Mouse (Mus musculus) limb, embryonic 13.5 days (tissue): Measurements from ENCODE around the gene Asb17. TPM values are rescaled to one million over a fixed set of nuclear protein-coding genes. Genes with fewer than 3 reads are reported as not detected.
"Not testable (repeated sequence)": the region's sequence is repeated elsewhere in the genome, so short reads cannot be mapped to it uniquely, and the experiment has no call there.

ENCODE experiments used
- ATAC-seq: fragments of 200-750 bp; cut with Nextera tagmentation; 2 replicates; pipeline ENCODE4 v1.8.0; 2017; ENCODE audit warnings: low read depth, moderate number of reproducible peaks, moderate TSS enrichment; ENCODE audit not compliant: low FRiP score
- H3K27ac ChIP-seq: fragments of 300-500 bp; sonication (generic); 2 replicates; pipeline ENCODE4 v1.5.1; 2015; ENCODE audit warnings: inconsistent platforms, mild to moderate bottlenecking, moderate library complexity
- H3K27me3 ChIP-seq: fragments of 300-500 bp; sonication (generic); 2 replicates; pipeline ENCODE4 v1.6.1; 2015; ENCODE audit warnings: mild to moderate bottlenecking, inconsistent platforms
- H3K36me3 ChIP-seq: fragments of 300-500 bp; sonication (generic); 2 replicates; pipeline ENCODE4 v1.6.1; 2015; ENCODE audit warnings: inconsistent platforms, mild to moderate bottlenecking, moderate library complexity
- H3K4me1 ChIP-seq: fragments of 300-500 bp; sonication (generic); 2 replicates; pipeline ENCODE4 v1.6.1; 2015; ENCODE audit warnings: inconsistent platforms
- H3K4me2 ChIP-seq: fragments of 300-500 bp; sonication (generic); replicated peaks from 2 replicates; pipeline ENCODE4 v1.6.1; 2015; ENCODE audit warnings: inconsistent platforms, mild to moderate bottlenecking, moderate library complexity
- H3K4me3 ChIP-seq: fragments of 300-500 bp; sonication (generic); 2 replicates; pipeline ENCODE4 v1.5.1; 2015; ENCODE audit warnings: moderate library complexity, mild to moderate bottlenecking, inconsistent platforms
- H3K9ac ChIP-seq: fragments of 300-500 bp; sonication (generic); 2 replicates; pipeline ENCODE4 v1.6.1; 2015; ENCODE audit warnings: mild to moderate bottlenecking, inconsistent platforms
- H3K9me3 ChIP-seq: fragments of 300-500 bp; sonication (generic); 2 replicates; pipeline ENCODE4 v1.6.1; 2016; ENCODE audit warnings: inconsistent platforms
- WGBS: fragments of 180-500 bp; shearing (Covaris S2); methylation state at CpG from one replicate; pipeline ENCODE4 v1.1.7; 2015; 5-methylcytosine and 5-hydroxymethylcytosine counted together
- polyA plus RNA-seq: library from polyadenylated mRNA; unstranded; fragments of >200 nt; fragmentation: Nextera tagmentation; extraction: Ambion mirVana; gene quantifications from 2 replicates; pipeline ENCODE4 v1.2.1, GENCODE M21; 2015

The Asb17 gene
- polyA plus RNA-seq, 1 experiment from 2014 or later = 0.45 TPM

DNA sequence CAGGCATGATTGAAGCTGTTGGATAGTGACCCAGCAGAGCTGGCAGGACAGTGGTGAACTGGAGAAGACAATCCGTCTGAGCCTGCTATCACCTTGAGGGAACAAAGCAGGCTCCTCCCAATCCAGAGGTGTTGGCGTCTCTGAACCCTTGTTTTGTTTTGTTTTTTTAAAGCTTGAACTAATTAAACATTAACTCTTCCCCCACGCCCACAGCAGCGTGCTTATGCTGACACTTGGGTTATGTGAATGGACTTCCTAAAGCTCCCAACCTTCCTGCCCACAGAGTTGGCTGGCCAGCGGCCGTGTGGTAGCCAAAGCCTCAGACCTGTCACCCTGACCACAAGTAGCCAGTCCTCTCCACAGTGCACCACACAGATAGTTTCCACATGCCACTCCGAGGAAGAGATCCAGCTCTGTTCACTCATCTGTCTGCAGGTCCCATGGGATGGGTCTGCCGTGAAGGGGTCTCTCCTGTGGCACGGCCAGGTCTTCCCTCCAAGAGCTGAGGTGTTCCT, 26.6 kb upstream of the Asb17 start:
- no peaks in the 10 kb centered on the region for H3K4me1 ChIP-seq
- H3K9me3 ChIP-seq = no peaks in the 10 kb centered on the region
- ATAC-seq = no peak
- H3K36me3 ChIP-seq = no peaks in the 10 kb centered on the region
- H3K4me2 ChIP-seq = no peak overlapping the region
- no peak overlapping the region for H3K4me3 ChIP-seq
- WGBS = 82% methylated on average over 9 of the region's 9 CpGs
- no peak overlapping the region for H3K27ac ChIP-seq
- H3K27me3 ChIP-seq = no peaks in the 10 kb centered on the region
- no peak overlapping the region for H3K9ac ChIP-seq

DNA sequence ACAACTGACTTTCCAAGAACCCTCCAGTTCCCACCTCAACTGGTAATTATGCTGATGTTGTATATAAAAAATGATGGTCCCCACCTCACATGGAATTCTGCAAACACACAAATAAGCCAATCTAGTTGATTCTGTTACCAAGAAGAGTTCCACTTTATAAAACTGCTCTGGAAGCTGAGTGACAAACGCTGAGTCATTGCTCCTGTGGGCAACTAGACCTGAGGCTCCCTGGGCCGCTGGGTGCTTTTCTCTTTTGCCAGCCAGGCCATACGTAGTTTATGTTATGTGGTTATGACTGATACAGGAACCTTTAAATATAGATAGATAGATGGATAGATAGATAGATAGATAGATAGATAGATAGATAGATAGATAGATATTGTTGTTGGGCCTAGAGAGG, 25.3 kb upstream of the Asb17 start:
- Histone ChIP-seq H3K4me3 (no peak overlapping the region), H3K9ac (no peak overlapping the region), H3K4me2 (no peak overlapping the region), H3K4me1 (no peaks in the 10 kb centered on the region), H3K27me3 (no peaks in the 10 kb centered on the region), H3K27ac (no peak overlapping the region), H3K36me3 (no peaks in the 10 kb centered on the region), H3K9me3 (no peaks in the 10 kb centered on the region)
- ATAC-seq = no peak
- 95% methylated on average over 3 of the region's 3 CpGs for WGBS

DNA sequence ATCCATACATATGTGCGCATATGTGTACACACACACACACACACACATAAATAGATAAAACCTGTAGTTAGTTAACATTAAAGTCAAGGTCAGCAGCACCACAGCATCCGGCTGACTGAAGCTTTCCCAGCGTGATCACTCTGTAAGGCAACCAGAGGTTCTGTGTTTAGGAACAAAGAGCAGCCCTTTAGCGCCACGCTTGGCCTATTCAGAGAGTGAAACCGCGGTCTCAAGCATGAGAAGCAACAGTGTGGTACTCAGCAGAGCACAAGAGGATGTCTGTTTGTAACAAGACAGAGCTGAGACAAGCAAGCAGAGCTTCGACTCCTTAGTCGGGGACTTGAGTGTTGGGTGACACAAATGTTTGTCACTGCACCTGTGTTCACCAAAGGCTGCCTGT, 24.6 kb upstream of the Asb17 start:
- Histone ChIP-seq H3K9ac (no peak overlapping the region), H3K4me2 (no peak overlapping the region), H3K9me3 (no peaks in the 10 kb centered on the region), H3K4me3 (no peak overlapping the region), H3K27me3 (no peaks in the 10 kb centered on the region), H3K36me3 (no peaks in the 10 kb centered on the region), H3K27ac (no peak overlapping the region), H3K4me1 (0 out of 2 replicates have a peak, but pooled peaks cover 5% of the 10 kb centered on the region)
- 86% methylated on average over 9 of the region's 9 CpGs for WGBS
- ATAC-seq = no peak

DNA sequence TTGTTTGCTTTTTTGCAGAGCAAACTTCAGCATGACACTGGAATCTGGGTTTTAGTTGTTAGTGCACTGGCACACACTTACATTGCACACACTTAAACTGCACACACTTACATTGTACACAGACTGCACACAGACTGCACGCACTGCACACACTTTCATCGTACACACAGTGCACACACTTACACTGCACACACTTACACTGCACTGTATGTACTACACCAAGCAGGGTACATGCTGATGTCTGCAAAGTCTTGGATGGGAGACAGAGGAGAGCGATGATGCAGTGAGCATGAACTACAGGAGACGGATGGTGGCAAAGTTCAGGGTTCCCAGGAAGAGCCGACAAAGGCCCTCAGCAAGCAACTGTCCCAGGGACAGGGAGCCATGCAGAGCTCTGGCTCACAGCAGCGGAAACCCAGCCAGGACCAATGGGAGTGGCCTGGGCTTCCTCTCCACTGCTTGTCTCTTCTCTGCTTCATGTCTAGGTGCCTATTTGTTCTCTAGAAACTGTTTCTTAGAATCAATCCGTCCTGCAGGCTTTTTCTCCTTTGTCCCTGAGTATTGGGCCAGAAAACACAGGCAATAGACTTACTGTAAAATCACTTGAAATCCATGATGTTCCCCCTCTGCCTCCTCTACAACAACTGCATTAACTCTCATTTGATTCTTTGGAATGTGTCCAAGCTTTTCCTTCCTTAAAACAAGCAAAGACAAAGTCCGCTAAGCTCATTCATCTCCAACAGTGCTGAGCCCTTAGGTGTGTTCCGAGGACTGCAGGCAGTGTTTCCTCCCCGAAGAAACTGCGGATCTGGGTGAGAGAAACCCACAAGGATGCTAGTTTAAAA, 20.1 kb upstream of the Asb17 start:
- Histone ChIP-seq H3K9me3 (no peaks in the 10 kb centered on the region), H3K4me2 (no peak overlapping the region), H3K27ac (no peak overlapping the region), H3K27me3 (no peaks in the 10 kb centered on the region), H3K4me1 (0 out of 2 replicates have a peak, but pooled peaks cover 5% of the 10 kb centered on the region), H3K9ac (no peak overlapping the region), H3K36me3 (no peaks in the 10 kb centered on the region), H3K4me3 (no peak overlapping the region)
- 78% methylated on average over 11 of the region's 11 CpGs for WGBS
- no peak for ATAC-seq

DNA sequence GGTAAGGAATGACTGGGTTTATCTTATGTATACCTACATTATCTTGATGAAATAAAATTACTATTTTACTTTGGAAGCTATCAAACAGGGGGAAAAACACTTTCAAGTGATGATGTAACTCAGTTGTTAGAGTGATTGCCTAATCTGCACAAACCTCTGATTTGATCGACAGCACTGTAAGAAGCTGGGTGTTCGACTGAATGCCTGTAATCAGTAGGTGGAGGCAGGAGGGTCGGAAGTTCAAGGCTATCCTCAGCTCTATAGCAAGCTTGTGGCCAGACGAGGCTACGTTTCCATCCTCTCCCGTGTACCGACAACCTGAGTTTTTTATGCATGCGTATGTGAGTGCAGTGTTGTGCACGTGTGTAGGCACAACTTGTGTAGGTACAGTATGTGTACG, 18.8 kb upstream of the Asb17 start:
- H3K36me3 ChIP-seq = no peaks in the 10 kb centered on the region
- H3K27ac ChIP-seq = no peak overlapping the region
- H3K4me3 ChIP-seq = no peak overlapping the region
- no peak overlapping the region for H3K4me2 ChIP-seq
- ATAC-seq = no peak
- H3K9me3 ChIP-seq = no peaks in the 10 kb centered on the region
- no peaks in the 10 kb centered on the region for H3K27me3 ChIP-seq
- 0 out of 2 replicates have a peak, but pooled peaks cover 5% of the 10 kb centered on the region for H3K4me1 ChIP-seq
- H3K9ac ChIP-seq = no peak overlapping the region
- 93% methylated on average over 10 of the region's 10 CpGs for WGBS

DNA sequence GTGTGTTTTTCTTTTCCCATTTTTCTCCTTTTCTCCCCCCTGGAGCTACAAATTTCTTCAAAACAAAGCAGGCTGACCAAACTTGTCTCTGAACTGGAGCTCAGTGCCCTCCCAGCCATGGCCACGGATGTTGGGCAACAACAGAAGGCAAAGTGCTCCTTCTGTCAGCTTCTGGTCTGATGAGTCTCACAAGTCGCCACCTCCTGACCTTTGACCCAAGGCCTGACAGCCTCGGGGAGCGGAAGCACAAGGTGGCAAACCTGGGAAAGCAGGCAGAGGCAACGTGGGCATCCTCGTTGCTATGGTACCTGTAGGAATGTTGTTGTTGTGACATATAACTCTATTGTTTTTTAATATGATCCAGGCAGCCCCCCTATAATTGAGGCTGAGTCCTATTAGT, 17.4 kb upstream of the Asb17 start:
- H3K4me1 ChIP-seq = 0 out of 2 replicates have a peak, but pooled peaks cover 5% of the 10 kb centered on the region
- H3K27ac ChIP-seq = no peak overlapping the region
- no peak for ATAC-seq
- no peaks in the 10 kb centered on the region for H3K9me3 ChIP-seq
- H3K4me2 ChIP-seq = no peak overlapping the region
- 28% methylated on average over 6 of the region's 6 CpGs for WGBS
- H3K27me3 ChIP-seq = no peaks in the 10 kb centered on the region
- no peak overlapping the region for H3K9ac ChIP-seq
- no peak overlapping the region for H3K4me3 ChIP-seq
- no peaks in the 10 kb centered on the region for H3K36me3 ChIP-seq

DNA sequence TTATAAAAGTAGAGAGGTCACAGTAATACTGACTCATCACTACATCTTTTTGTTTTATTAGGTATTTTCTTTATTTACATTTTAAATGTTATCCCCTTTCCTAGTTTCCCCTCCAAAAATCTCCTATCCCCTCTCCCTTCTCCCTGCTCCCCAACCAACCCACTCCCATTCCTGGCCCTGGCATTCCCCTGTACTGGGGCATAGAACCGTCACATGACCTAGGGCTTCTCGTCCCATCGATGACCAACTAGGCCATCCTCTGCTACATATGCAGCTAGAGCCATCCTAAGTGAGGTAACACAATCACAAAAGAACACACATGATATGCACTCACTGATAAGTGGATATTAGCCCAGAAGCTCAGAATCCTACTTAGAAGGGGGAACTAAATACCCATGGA, 14.2 kb upstream of the Asb17 start:
- not testable (repeated sequence) for H3K27me3 ChIP-seq, H3K36me3 ChIP-seq, ATAC-seq, H3K27ac ChIP-seq, H3K9me3 ChIP-seq, H3K9ac ChIP-seq, H3K4me1 ChIP-seq, H3K4me3 ChIP-seq, H3K4me2 ChIP-seq
- WGBS = 85% methylated on average over 3 of the region's 3 CpGs

DNA sequence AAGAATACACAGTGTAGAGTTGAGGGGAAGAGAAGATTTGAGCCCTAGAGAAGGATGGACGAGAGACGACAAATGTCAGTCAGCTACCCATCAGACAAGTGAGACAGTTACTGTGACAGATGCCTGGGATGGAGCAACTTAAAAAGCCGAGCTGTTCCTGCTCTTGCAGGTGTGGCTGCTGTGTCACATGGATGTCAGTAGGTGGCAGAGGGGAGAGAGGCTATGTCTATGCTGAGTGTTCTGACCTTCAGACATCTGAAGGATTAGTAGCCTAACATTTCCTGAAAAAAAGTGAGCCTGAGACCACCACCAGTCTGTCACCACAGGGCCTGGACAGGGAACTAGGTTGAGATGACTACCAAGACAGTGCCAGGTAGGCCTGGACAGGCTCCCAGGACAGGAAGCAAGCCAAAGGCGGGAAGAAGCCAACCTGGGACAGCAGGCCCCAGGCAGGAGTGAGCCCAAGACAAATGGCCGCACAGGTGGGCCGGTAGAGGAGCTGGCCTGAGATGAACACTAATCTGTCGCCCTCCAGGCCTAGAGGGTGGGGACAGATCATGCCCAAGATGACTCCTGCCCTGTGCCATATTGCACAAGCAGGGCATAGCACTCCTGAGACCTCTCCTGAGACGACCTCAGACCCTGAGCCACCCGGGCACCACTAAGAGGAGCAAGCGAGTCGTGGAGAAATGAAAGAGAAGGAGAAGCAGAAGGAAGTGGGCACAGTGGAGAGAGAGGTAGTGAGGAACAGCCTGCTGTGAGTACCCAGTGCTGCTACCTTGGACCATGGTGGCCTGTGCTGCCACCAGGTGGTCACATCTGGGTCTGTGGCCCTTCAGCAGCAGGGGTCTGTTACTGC, 12.8 kb upstream of the Asb17 start:
- Histone ChIP-seq H3K4me2 (no peak overlapping the region), H3K4me3 (no peak overlapping the region), H3K9me3 (no peaks in the 10 kb centered on the region), H3K27ac (no peak overlapping the region), H3K4me1 (no peaks in the 10 kb centered on the region), H3K36me3 (no peaks in the 10 kb centered on the region), H3K9ac (no peak overlapping the region), H3K27me3 (no peaks in the 10 kb centered on the region)
- no peak for ATAC-seq
- WGBS = 72% methylated on average over 11 of the region's 11 CpGs

DNA sequence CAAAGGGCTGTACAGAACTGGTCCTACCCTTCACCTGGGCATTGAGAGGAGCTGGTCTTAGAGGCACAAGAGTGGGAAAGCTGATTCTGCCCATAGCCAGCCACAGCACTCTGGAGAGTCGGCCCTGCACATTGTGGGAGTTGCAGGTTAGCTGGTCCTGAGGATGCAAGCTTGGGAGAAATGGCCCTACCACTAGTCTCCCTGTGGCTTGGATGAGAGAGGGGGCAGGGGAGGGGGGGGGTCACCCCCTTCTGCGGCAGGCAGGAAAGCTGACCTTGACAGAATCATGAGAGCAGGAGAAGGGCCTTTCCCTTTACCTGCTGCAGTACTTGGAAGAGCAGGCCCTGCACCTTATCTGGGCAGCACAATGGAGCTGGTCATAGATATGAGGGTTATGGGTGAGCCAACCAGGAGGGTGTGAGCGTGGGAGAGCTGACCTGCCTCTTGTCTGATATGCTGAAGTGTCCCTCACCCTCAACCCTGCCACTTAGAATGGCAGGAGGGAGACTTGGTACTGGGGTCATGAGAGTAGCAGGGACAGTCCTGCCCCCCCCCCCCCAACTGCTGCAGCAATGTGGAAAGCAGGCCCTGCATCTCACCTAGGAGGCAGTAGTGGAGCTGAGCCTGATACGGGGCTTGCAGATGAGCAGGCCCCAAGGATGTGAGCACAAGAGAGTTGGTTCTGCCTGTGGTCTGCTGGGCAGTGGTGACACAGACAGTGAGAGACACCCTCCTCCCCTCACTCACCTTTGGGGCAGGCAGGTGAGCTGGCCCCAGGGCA, 11.9 kb upstream of the Asb17 start:
- Histone ChIP-seq H3K4me1 (no peaks in the 10 kb centered on the region), H3K36me3 (no peaks in the 10 kb centered on the region), H3K27ac (no peak overlapping the region), H3K9me3 (no peaks in the 10 kb centered on the region), H3K9ac (no peak overlapping the region), H3K4me3 (no peak overlapping the region), H3K27me3 (no peaks in the 10 kb centered on the region), H3K4me2 (no peak overlapping the region)
- no peak for ATAC-seq
- 85% methylated on average over 4 of the region's 4 CpGs for WGBS

DNA sequence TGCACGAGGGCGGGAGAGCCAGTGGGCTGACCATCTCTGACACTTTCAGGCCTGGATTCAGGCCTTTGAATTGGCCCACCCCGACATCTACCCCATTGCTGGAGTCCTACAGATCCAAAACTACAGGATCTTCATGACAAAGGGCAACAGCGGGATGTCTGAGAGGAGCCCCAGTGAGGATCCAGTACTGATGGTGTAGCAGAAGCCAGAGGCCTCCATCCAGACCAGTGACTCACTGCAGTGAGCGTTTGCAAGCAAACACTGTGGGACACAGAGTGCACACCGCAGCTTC, 11.4 kb upstream of the Asb17 start:
- no peak overlapping the region for H3K4me2 ChIP-seq
- H3K9me3 ChIP-seq = no peaks in the 10 kb centered on the region
- ATAC-seq = no peak
- H3K9ac ChIP-seq = no peak overlapping the region
- H3K36me3 ChIP-seq = no peaks in the 10 kb centered on the region
- no peak overlapping the region for H3K4me3 ChIP-seq
- 61% methylated on average over 6 of the region's 6 CpGs for WGBS
- no peak overlapping the region for H3K27ac ChIP-seq
- no peaks in the 10 kb centered on the region for H3K4me1 ChIP-seq
- H3K27me3 ChIP-seq = no peaks in the 10 kb centered on the region

DNA sequence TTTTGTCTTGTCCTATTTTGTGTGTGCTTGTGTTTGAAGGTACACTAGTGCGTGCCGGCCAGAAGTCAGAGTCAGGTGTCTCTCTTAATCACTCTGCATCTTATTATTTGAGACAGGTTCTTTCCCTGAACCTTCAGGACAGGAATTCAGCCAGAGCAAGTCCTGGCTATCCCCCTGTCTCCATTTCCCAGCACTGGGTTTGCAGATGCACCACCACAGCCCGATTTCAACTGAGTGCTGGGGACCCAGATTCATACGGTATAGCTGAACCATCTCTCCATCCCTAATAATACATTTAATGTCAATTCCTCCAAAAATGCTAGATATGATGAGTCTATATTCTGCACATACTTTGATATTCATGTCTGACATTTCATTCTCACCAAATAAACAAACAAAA, 9.9 kb upstream of the Asb17 start:
- WGBS = 91% methylated on average over 4 of the region's 4 CpGs

More for the DNA sequence above, 9.9 kb upstream of the Asb17 start:
- ATAC-seq = no peak
- H3K9me3 ChIP-seq = no peaks in the 10 kb centered on the region
- no peak overlapping the region for H3K27ac ChIP-seq
- no peaks in the 10 kb centered on the region for H3K4me1 ChIP-seq
- no peaks in the 10 kb centered on the region for H3K27me3 ChIP-seq
- no peaks in the 10 kb centered on the region for H3K36me3 ChIP-seq
- H3K4me3 ChIP-seq = no peak overlapping the region
- H3K9ac ChIP-seq = no peak overlapping the region
- H3K4me2 ChIP-seq = no peak overlapping the region
